Mouse (Mus musculus) hindbrain, postnatal 0 days (tissue): ENCODE measurements at regions not wholly inside any gene's neighbourhood (a gene's known extent, or its start where the extent isn't known, plus 50 kb on each side); places are given as distances from the start of the nearest gene placed in this dataset.

Source experiments
- ATAC-seq: fragments of 200-750 bp; cut with Nextera tagmentation; 2 replicates; pipeline ENCODE4 v1.8.0; 2017; ENCODE audit warnings: mild to moderate bottlenecking, moderate TSS enrichment, moderate library complexity
- DNase-seq: peaks from one replicate; pipeline ENCODE4 v3.0.0-alpha.2; 2015; ENCODE audit warnings: low spot score
- H3K27ac ChIP-seq: fragments of 300-500 bp; sonication (generic); 2 replicates; pipeline ENCODE4 v1.5.1; 2014; ENCODE audit warnings: mild to moderate bottlenecking
- H3K27me3 ChIP-seq: fragments of 300-500 bp; sonication (generic); 2 replicates; pipeline ENCODE4 v1.6.1; 2014; ENCODE audit warnings: low read length, mixed read lengths; ENCODE audit not compliant: insufficient read depth
- H3K36me3 ChIP-seq: fragments of 300-500 bp; sonication (generic); 2 replicates; pipeline ENCODE4 v1.6.1; 2014; ENCODE audit warnings: low read length, mixed read lengths; ENCODE audit not compliant: insufficient read depth
- H3K4me1 ChIP-seq: fragments of 300-500 bp; sonication (generic); 2 replicates; pipeline ENCODE4 v1.6.1; 2014; ENCODE audit warnings: antibody characterized with exemption, low read length, mixed read lengths; ENCODE audit not compliant: insufficient read depth
- H3K4me2 ChIP-seq: fragments of 300-500 bp; sonication (generic); 2 replicates; pipeline ENCODE4 v1.6.1; 2014; ENCODE audit warnings: low read depth, mild to moderate bottlenecking, low read length, moderate library complexity, mixed read lengths
- H3K4me3 ChIP-seq: fragments of 300-500 bp; sonication (generic); 2 replicates; pipeline ENCODE4 v1.5.1; 2014; ENCODE audit warnings: low read length
- H3K9ac ChIP-seq: fragments of 300-500 bp; sonication (generic); replicated peaks from 2 replicates; pipeline ENCODE4 v1.6.1; 2014; ENCODE audit warnings: mild to moderate bottlenecking, low read length, moderate library complexity, mixed read lengths
- H3K9me3 ChIP-seq: fragments of 300-500 bp; sonication (generic); 2 replicates; pipeline ENCODE4 v1.6.1; 2016; ENCODE audit warnings: low read length, mixed read lengths
- CTCF ChIP-seq: IDR thresholded peaks from 2 replicates; pipeline ENCODE4 v1.5.1; 2016; ENCODE audit warnings: antibody characterized with exemption, control low read depth, low read depth
- WGBS: fragments of 180-500 bp; shearing (Covaris S2); extraction: QIAGEN DNeasy Blood & Tissue Kit; methylation state at CpG from one replicate; pipeline ENCODE4 v1.1.7; 2014; 5-methylcytosine and 5-hydroxymethylcytosine counted together

DNA sequence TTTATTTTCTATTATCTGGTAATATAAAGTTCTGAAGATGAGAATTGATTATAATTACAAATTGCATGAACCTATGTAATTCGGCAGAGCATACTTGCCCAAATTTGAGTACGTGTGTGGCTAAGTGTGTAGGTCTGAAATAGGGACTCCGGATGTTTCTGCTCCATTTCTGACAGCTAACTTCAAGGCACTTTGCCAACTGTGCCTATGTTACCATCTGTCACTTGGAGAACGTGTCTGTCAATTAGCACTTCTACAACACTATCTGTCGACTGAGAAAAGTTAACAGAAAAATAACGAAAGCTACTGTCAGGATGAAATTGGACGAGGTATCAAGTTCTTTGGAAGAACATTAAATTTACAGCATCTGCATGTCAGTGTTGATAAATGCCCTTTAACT is 702.0 kb upstream of the Lrfn5 start:
- Histone ChIP-seq H3K27me3 (no peaks in the 10 kb centered on the region), H3K36me3 (no peaks in the 10 kb centered on the region), H3K9me3 (no peaks in the 10 kb centered on the region), H3K4me1 (no peaks in the 10 kb centered on the region), H3K9ac (no peak overlapping the region), H3K27ac (no peak overlapping the region), H3K4me3 (no peak overlapping the region), H3K4me2 (no peak overlapping the region)
- ATAC-seq: 0 out of 2 replicates have a peak, but pooled peaks have one; percentile 45
- 46% methylated on average over 7 of the region's 7 CpGs for WGBS
- DNase-seq: peak; percentile 81
- TF ChIP-seq CTCF: no peak
